Mouse (Mus musculus): ENCODE data around the gene Miga1. TPM values are rescaled to one million over a fixed set of nuclear protein-coding genes. Genes with fewer than 3 reads are reported as not detected.

Gene Miga1
- polyA plus RNA-seq, 1 experiment: 10.1 TPM

GRCm38 (mm10) chr3:152287810-152288209 lies 52.4 kb downstream of the Miga1 start:
- Histone ChIP-seq H3K36me3 (ENCODE audit: control insufficient read depth, insufficient read depth, low read length) (no peaks in the 10 kb centered on the region), H3K27ac (ENCODE audit: insufficient read depth, low read depth, low read length) (no peak overlapping the region), H3K27me3 (replicated peaks; ENCODE audit: control insufficient read depth, insufficient read depth, low read length) (no peaks in the 10 kb centered on the region), H3K4me3 (ENCODE audit: insufficient read depth, low read depth, low read length) (no peak overlapping the region), H3K4me1 (ENCODE audit: control insufficient read depth, insufficient read depth, low read length) (no peaks in the 10 kb centered on the region)
- no peak for DNase-seq
- 87% methylated on average over 9 of the region's 9 CpGs for WGBS
- no peak for TF ChIP-seq CTCF (conservative IDR thresholded peaks at IDR 0.05; ENCODE audit: insufficient read depth, insufficient read length, low read depth, low read length)
- no peak for TF ChIP-seq POLR2A (IDR thresholded peaks at IDR 0.05; ENCODE audit: low read depth, low read length)

- no peaks in the 10 kb centered on the region for H3K4me1 ChIP-seq (ENCODE audit: control insufficient read depth, insufficient read depth, low read length)
- no peak overlapping the region for H3K4me3 ChIP-seq (ENCODE audit: insufficient read depth, low read depth, low read length)
- H3K27me3 ChIP-seq (replicated peaks; ENCODE audit: control insufficient read depth, insufficient read depth, low read length): no peaks in the 10 kb centered on the region
- WGBS: 83% methylated on average over 5 of the region's 5 CpGs
- no peaks in the 10 kb centered on the region for H3K36me3 ChIP-seq (ENCODE audit: control insufficient read depth, insufficient read depth, low read length)
- no peak for DNase-seq
- H3K27ac ChIP-seq (ENCODE audit: insufficient read depth, low read depth, low read length): no peak overlapping the region
- no peak for TF ChIP-seq CTCF (conservative IDR thresholded peaks at IDR 0.05; ENCODE audit: insufficient read depth, insufficient read length, low read depth, low read length)
- no peak for TF ChIP-seq POLR2A (IDR thresholded peaks at IDR 0.05; ENCODE audit: low read depth, low read length)
Observed at GRCm38 (mm10) chr3:152284759-152285158, 55.4 kb downstream of the Miga1 start.

GRCm38 (mm10) chr3:152284306-152284705 lies 55.9 kb downstream of the Miga1 start:
- Histone ChIP-seq H3K36me3 (ENCODE audit: control insufficient read depth, insufficient read depth, low read length) (no peaks in the 10 kb centered on the region), H3K4me3 (ENCODE audit: insufficient read depth, low read depth, low read length) (no peak overlapping the region), H3K4me1 (ENCODE audit: control insufficient read depth, insufficient read depth, low read length) (no peaks in the 10 kb centered on the region), H3K27ac (ENCODE audit: insufficient read depth, low read depth, low read length) (no peak overlapping the region), H3K27me3 (replicated peaks; ENCODE audit: control insufficient read depth, insufficient read depth, low read length) (no peaks in the 10 kb centered on the region)
- 94% methylated on average over 1 of the region's 1 CpGs for WGBS
- DNase-seq: no peak
- no peak for TF ChIP-seq POLR2A (IDR thresholded peaks at IDR 0.05; ENCODE audit: low read depth, low read length)
- no peak for TF ChIP-seq CTCF (conservative IDR thresholded peaks at IDR 0.05; ENCODE audit: insufficient read depth, insufficient read length, low read depth, low read length)

GRCm38 (mm10) chr3:152282126-152282525 lies 58.1 kb downstream of the Miga1 start:
- Histone ChIP-seq H3K4me1 (ENCODE audit: control insufficient read depth, insufficient read depth, low read length) (no peaks in the 10 kb centered on the region), H3K36me3 (ENCODE audit: control insufficient read depth, insufficient read depth, low read length) (no peaks in the 10 kb centered on the region), H3K4me3 (ENCODE audit: insufficient read depth, low read depth, low read length) (no peak overlapping the region), H3K27me3 (replicated peaks; ENCODE audit: control insufficient read depth, insufficient read depth, low read length) (no peaks in the 10 kb centered on the region), H3K27ac (ENCODE audit: insufficient read depth, low read depth, low read length) (no peak overlapping the region)
- 41% methylated on average over 3 of the region's 3 CpGs for WGBS
- DNase-seq: no peak
- TF ChIP-seq CTCF (conservative IDR thresholded peaks at IDR 0.05; ENCODE audit: insufficient read depth, insufficient read length, low read depth, low read length) (no peak), POLR2A (IDR thresholded peaks at IDR 0.05; ENCODE audit: low read depth, low read length) (no peak)

DNA sequence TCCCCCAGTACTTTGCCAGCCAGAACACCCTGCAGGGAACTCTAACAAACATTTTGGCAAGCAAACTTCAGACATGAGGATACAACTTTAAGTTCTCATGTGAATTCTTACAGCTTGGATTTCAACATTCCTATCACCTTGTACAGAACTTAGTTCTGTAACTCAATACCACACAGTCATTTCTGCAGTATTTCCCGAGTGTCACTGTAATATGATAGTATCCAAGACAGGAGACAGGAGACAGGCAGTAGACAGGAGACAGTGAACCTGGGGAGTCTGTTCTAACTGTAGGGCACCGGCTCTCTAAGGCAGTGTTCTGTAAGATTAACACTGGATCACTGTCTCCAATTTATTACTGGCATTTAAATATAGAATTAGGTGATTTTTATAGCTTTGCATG lies 61.8 kb downstream of the Miga1 start:
- Histone ChIP-seq H3K4me3 (ENCODE audit: insufficient read depth, low read depth, low read length) (no peak overlapping the region), H3K27me3 (replicated peaks; ENCODE audit: control insufficient read depth, insufficient read depth, low read length) (no peaks in the 10 kb centered on the region), H3K4me1 (ENCODE audit: control insufficient read depth, insufficient read depth, low read length) (no peaks in the 10 kb centered on the region), H3K36me3 (ENCODE audit: control insufficient read depth, insufficient read depth, low read length) (no peaks in the 10 kb centered on the region), H3K27ac (ENCODE audit: insufficient read depth, low read depth, low read length) (no peak overlapping the region)
- WGBS: 49% methylated on average over 2 of the region's 2 CpGs
- TF ChIP-seq CTCF (conservative IDR thresholded peaks at IDR 0.05; ENCODE audit: insufficient read depth, insufficient read length, low read depth, low read length) (no peak), POLR2A (IDR thresholded peaks at IDR 0.05; ENCODE audit: low read depth, low read length) (no peak)
- DNase-seq: no peak

GRCm38 (mm10) chr3:152277912-152278311 lies 62.3 kb downstream of the Miga1 start:
- TF ChIP-seq POLR2A (IDR thresholded peaks at IDR 0.05; ENCODE audit: low read depth, low read length) (no peak), CTCF (conservative IDR thresholded peaks at IDR 0.05; ENCODE audit: insufficient read depth, insufficient read length, low read depth, low read length) (no peak)
- Histone ChIP-seq H3K4me1 (ENCODE audit: control insufficient read depth, insufficient read depth, low read length) (no peaks in the 10 kb centered on the region), H3K27ac (ENCODE audit: insufficient read depth, low read depth, low read length) (no peak overlapping the region), H3K36me3 (ENCODE audit: control insufficient read depth, insufficient read depth, low read length) (no peaks in the 10 kb centered on the region), H3K27me3 (replicated peaks; ENCODE audit: control insufficient read depth, insufficient read depth, low read length) (no peaks in the 10 kb centered on the region), H3K4me3 (ENCODE audit: insufficient read depth, low read depth, low read length) (no peak overlapping the region)
- WGBS: 60% methylated on average over 2 of the region's 2 CpGs
- DNase-seq: no peak

GRCm38 (mm10) chr3:152276935-152277334 lies 63.3 kb downstream of the Miga1 start:
- Histone ChIP-seq H3K27ac (ENCODE audit: insufficient read depth, low read depth, low read length) (no peak overlapping the region), H3K4me1 (ENCODE audit: control insufficient read depth, insufficient read depth, low read length) (no peaks in the 10 kb centered on the region), H3K4me3 (ENCODE audit: insufficient read depth, low read depth, low read length) (no peak overlapping the region), H3K36me3 (ENCODE audit: control insufficient read depth, insufficient read depth, low read length) (no peaks in the 10 kb centered on the region), H3K27me3 (replicated peaks; ENCODE audit: control insufficient read depth, insufficient read depth, low read length) (no peaks in the 10 kb centered on the region)
- DNase-seq: no peak
- no peak for TF ChIP-seq CTCF (conservative IDR thresholded peaks at IDR 0.05; ENCODE audit: insufficient read depth, insufficient read length, low read depth, low read length)
- 91% methylated on average over 3 of the region's 3 CpGs for WGBS

GRCm38 (mm10) chr3:152275008-152275407 lies 65.2 kb downstream of the Miga1 start:
- no peak for DNase-seq
- Histone ChIP-seq H3K27ac (ENCODE audit: insufficient read depth, low read depth, low read length) (no peak overlapping the region), H3K36me3 (ENCODE audit: control insufficient read depth, insufficient read depth, low read length) (no peaks in the 10 kb centered on the region), H3K4me3 (ENCODE audit: insufficient read depth, low read depth, low read length) (no peak overlapping the region), H3K4me1 (ENCODE audit: control insufficient read depth, insufficient read depth, low read length) (no peaks in the 10 kb centered on the region), H3K27me3 (replicated peaks; ENCODE audit: control insufficient read depth, insufficient read depth, low read length) (no peaks in the 10 kb centered on the region)
- 82% methylated on average over 8 of the region's 8 CpGs for WGBS
- no peak for TF ChIP-seq POLR2A (IDR thresholded peaks at IDR 0.05; ENCODE audit: low read depth, low read length)
- no peak for TF ChIP-seq CTCF (conservative IDR thresholded peaks at IDR 0.05; ENCODE audit: insufficient read depth, insufficient read length, low read depth, low read length)
